Mouse (Mus musculus) olfactory bulb, adult 2 months (tissue): ENCODE data around the gene Nde1.

Source experiments
- CTCF ChIP-seq: fragments of 200-500 bp; IDR thresholded peaks from 2 replicates; pipeline ENCODE4 v1.5.1; 2012; ENCODE audit warnings: low read depth, mild to moderate bottlenecking, low read length, moderate library complexity; ENCODE audit not compliant: insufficient read depth
- POLR2A ChIP-seq: fragments of 200-500 bp; IDR thresholded peaks from 2 replicates; pipeline ENCODE4 v1.6.1; 2012; ENCODE audit warnings: mild to moderate bottlenecking, low read depth, low read length, moderate library complexity; ENCODE audit not compliant: insufficient read depth

DNA sequence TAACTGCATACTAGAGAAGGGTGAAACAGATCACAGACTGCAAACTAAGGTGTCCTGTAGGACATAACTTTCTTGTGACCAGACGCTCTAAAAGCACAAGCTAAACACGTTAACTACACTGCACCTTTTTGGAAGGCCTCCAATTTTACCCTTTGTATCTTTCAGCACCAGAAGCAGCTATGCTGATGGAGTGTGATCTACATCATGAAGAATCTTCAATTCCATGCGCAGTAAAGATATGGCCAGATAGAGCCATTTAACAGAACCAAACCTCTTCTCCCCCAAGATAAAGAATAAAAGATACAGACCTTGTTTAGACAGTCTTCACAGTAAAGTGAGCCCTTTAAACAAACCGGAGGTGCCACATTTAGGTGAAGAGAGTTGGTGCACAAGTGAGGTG, 11.4 kb upstream of the Nde1 start:
- TF ChIP-seq CTCF: no peak
- no peak for TF ChIP-seq POLR2A
